Mouse (Mus musculus): Measurements from ENCODE around the gene Hist1h2bh.

The Hist1h2bh gene

GRCm38 (mm10) chr13:23506351-23506750, 36.8 kb downstream of the Hist1h2bh start:
- no peak for DNase-seq (ENCODE audit: low read depth, low spot score)

- DNase-seq (ENCODE audit: low read depth, low spot score), result no peak
Measured at GRCm38 (mm10) chr13:23505662-23506345, 37.4 kb downstream of the Hist1h2bh start.

GRCm38 (mm10) chr13:23503797-23504196, 39.4 kb downstream of the Hist1h2bh start:
- DNase-seq (ENCODE audit: low read depth, low spot score), result no peak

GRCm38 (mm10) chr13:23502916-23503315, 40.3 kb downstream of the Hist1h2bh start:
- no peak for DNase-seq (ENCODE audit: low read depth, low spot score)

GRCm38 (mm10) chr13:23502031-23502567, 41.1 kb downstream of the Hist1h2bh start:
- DNase-seq (ENCODE audit: low read depth, low spot score), result no peak

- DNase-seq (ENCODE audit: low read depth, low spot score), result no peak
Measured at GRCm38 (mm10) chr13:23501511-23501910, 41.7 kb downstream of the Hist1h2bh start.

GRCm38 (mm10) chr13:23500424-23501200, 42.6 kb downstream of the Hist1h2bh start:
- no peak for DNase-seq (ENCODE audit: low read depth, low spot score)

- DNase-seq (ENCODE audit: low read depth, low spot score), result no peak
Measured at GRCm38 (mm10) chr13:23499943-23500342, 43.2 kb downstream of the Hist1h2bh start.

- DNase-seq (ENCODE audit: low read depth, low spot score), result no peak
Measured at GRCm38 (mm10) chr13:23498653-23499052, 44.5 kb downstream of the Hist1h2bh start.

- DNase-seq (ENCODE audit: low read depth, low spot score), result no peak
Measured at GRCm38 (mm10) chr13:23497656-23498321, 45.4 kb downstream of the Hist1h2bh start.

- no peak for DNase-seq (ENCODE audit: low read depth, low spot score)
Measured at GRCm38 (mm10) chr13:23495526-23495925, 47.7 kb downstream of the Hist1h2bh start.

- no peak for DNase-seq (ENCODE audit: low read depth, low spot score)
Measured at GRCm38 (mm10) chr13:23491990-23492389, 51.2 kb downstream of the Hist1h2bh start.

Measured in brain, embryonic 18.5 days (tissue).